Mouse (Mus musculus) heart, embryonic 12.5 days (tissue): ENCODE measurements around the gene Gm20388. TPM values are rescaled to one million over a fixed set of nuclear protein-coding genes. Genes with fewer than 3 reads are reported as not detected.

Source experiments
- ATAC-seq: fragments of 200-750 bp; cut with Nextera tagmentation; 2 replicates; pipeline ENCODE4 v1.8.0; 2017; ENCODE audit warnings: moderate TSS enrichment, moderate library complexity; ENCODE audit not compliant: insufficient number of reproducible peaks, low FRiP score
- H3K27ac ChIP-seq: fragments of 300-500 bp; sonication (generic); 2 replicates; pipeline ENCODE4 v1.5.1; 2016; ENCODE audit warnings: mild to moderate bottlenecking, moderate library complexity; ENCODE audit not compliant: poor library complexity, severe bottlenecking
- H3K27me3 ChIP-seq: fragments of 300-500 bp; sonication (generic); replicated peaks from 2 replicates; pipeline ENCODE4 v1.6.1; 2016; ENCODE audit warnings: mild to moderate bottlenecking, moderate library complexity
- H3K36me3 ChIP-seq: fragments of 300-500 bp; sonication (generic); 2 replicates; pipeline ENCODE4 v1.6.1; 2016; ENCODE audit warnings: mild to moderate bottlenecking, moderate library complexity
- H3K4me1 ChIP-seq: fragments of 300-500 bp; sonication (generic); replicated peaks from 2 replicates; pipeline ENCODE4 v1.6.1; 2016; ENCODE audit warnings: mild to moderate bottlenecking
- H3K4me2 ChIP-seq: fragments of 300-500 bp; sonication (generic); 2 replicates; pipeline ENCODE4 v1.6.1; 2016; ENCODE audit warnings: mild to moderate bottlenecking, moderate library complexity
- H3K4me3 ChIP-seq: fragments of 300-500 bp; sonication (generic); 2 replicates; pipeline ENCODE4 v1.5.1; 2016; ENCODE audit warnings: mild to moderate bottlenecking
- H3K9ac ChIP-seq: fragments of 300-500 bp; sonication (generic); 2 replicates; pipeline ENCODE4 v1.6.1; 2016; ENCODE audit warnings: mild to moderate bottlenecking, moderate library complexity
- H3K9me3 ChIP-seq: fragments of 300-500 bp; sonication (generic); replicated peaks from 2 replicates; pipeline ENCODE4 v1.6.1; 2016; ENCODE audit warnings: mild to moderate bottlenecking, moderate library complexity
- WGBS: fragments of 180-500 bp; shearing (Covaris S2); methylation state at CpG from one replicate; pipeline ENCODE4 v1.1.7; 2016; 5-methylcytosine and 5-hydroxymethylcytosine counted together
- polyA plus RNA-seq: library from polyadenylated mRNA; unstranded; fragments of >200 nt; fragmentation: Nextera tagmentation; extraction: Ambion mirVana; gene quantifications from 2 replicates; pipeline ENCODE4 v1.2.1, GENCODE M21; 2016

Gene Gm20388
- polyA plus RNA-seq, 1 experiment from 2014 or later: not detected

- WGBS: 3% methylated on average over 96 of the region's 127 CpGs
- Histone ChIP-seq H3K9me3 (no peaks in the 10 kb centered on the region), H3K27ac (peak overlapping the region; percentile 34), H3K4me3 (peak overlapping the region; percentile 73), H3K27me3 (peaks cover 87% of the 10 kb centered on the region), H3K4me1 (peaks cover 36% of the 10 kb centered on the region), H3K4me2 (peak overlapping the region; percentile 98), H3K36me3 (no peaks in the 10 kb centered on the region), H3K9ac (peak overlapping the region; percentile 83)
- ATAC-seq: peak; percentile 82
Measured at GRCm38 (mm10) chr8:122678061-122678895, 2767.6 kb downstream of the Gm20388 start.

- Histone ChIP-seq H3K27me3 (peaks cover 82% of the 10 kb centered on the region), H3K9ac (peak overlapping the region; percentile 83), H3K36me3 (no peaks in the 10 kb centered on the region), H3K27ac (peak overlapping the region; percentile 3; the same call in 1 of the 2 replicates), H3K4me2 (peak overlapping the region; percentile 98), H3K4me3 (peak overlapping the region; percentile 73), H3K4me1 (peaks cover 36% of the 10 kb centered on the region), H3K9me3 (no peaks in the 10 kb centered on the region)
- WGBS: 2% methylated on average over 14 of the region's 14 CpGs
- ATAC-seq: no peak
Measured at GRCm38 (mm10) chr8:122678896-122679210, 2768.2 kb downstream of the Gm20388 start.

GRCm38 (mm10) chr8:122679325-122679920 is 2768.8 kb downstream of the Gm20388 start:
- H3K9ac ChIP-seq: no peak overlapping the region

GRCm38 (mm10) chr8:122680171-122680570 is 2769.5 kb downstream of the Gm20388 start:
- WGBS: 41% methylated on average over 7 of the region's 7 CpGs
- H3K4me3 ChIP-seq: no peak overlapping the region
- peaks cover 39% of the 10 kb centered on the region for H3K4me1 ChIP-seq
- no peak overlapping the region for H3K4me2 ChIP-seq
- H3K27me3 ChIP-seq: peaks cover 76% of the 10 kb centered on the region
- H3K9ac ChIP-seq: no peak overlapping the region
- no peak overlapping the region for H3K27ac ChIP-seq
- H3K9me3 ChIP-seq: no peaks in the 10 kb centered on the region
- no peaks in the 10 kb centered on the region for H3K36me3 ChIP-seq
- ATAC-seq: no peak

More at GRCm38 (mm10) chr8:122679325-122679920, 2768.8 kb downstream of the Gm20388 start:
- no peaks in the 10 kb centered on the region for H3K9me3 ChIP-seq
- no peaks in the 10 kb centered on the region for H3K36me3 ChIP-seq
- H3K4me3 ChIP-seq: peak overlapping the region; percentile 73; the same call in 1 of the 2 replicates
- peaks cover 36% of the 10 kb centered on the region for H3K4me1 ChIP-seq
- ATAC-seq: no peak
- 22% methylated on average over 11 of the region's 11 CpGs for WGBS
- H3K4me2 ChIP-seq: peak overlapping the region; percentile 98
- H3K27ac ChIP-seq: no peak overlapping the region; the same call in 1 of the 2 replicates
- peaks cover 76% of the 10 kb centered on the region for H3K27me3 ChIP-seq

GRCm38 (mm10) chr8:122682820-122683219 is 2772.2 kb downstream of the Gm20388 start:
- WGBS: 67% methylated on average over 11 of the region's 11 CpGs
- Histone ChIP-seq H3K4me1 (peaks cover 30% of the 10 kb centered on the region), H3K27me3 (peaks cover 68% of the 10 kb centered on the region), H3K4me3 (no peak overlapping the region), H3K27ac (no peak overlapping the region), H3K9me3 (no peaks in the 10 kb centered on the region), H3K4me2 (no peak overlapping the region), H3K36me3 (no peaks in the 10 kb centered on the region), H3K9ac (no peak overlapping the region)
- no peak for ATAC-seq

- no peak overlapping the region for H3K27ac ChIP-seq
- 39% methylated on average over 19 of the region's 19 CpGs for WGBS
- peaks cover 49% of the 10 kb centered on the region for H3K27me3 ChIP-seq
- ATAC-seq: peak; percentile 81
- H3K4me3 ChIP-seq: no peak overlapping the region
- H3K9ac ChIP-seq: no peak overlapping the region
- no peaks in the 10 kb centered on the region for H3K36me3 ChIP-seq
- H3K4me1 ChIP-seq: peaks cover 10% of the 10 kb centered on the region
- H3K9me3 ChIP-seq: no peaks in the 10 kb centered on the region
- no peak overlapping the region for H3K4me2 ChIP-seq
Measured at GRCm38 (mm10) chr8:122685097-122685861, 2774.6 kb downstream of the Gm20388 start.

- Histone ChIP-seq H3K27me3 (peaks cover 35% of the 10 kb centered on the region), H3K9ac (no peak overlapping the region), H3K27ac (no peak overlapping the region)
Measured at GRCm38 (mm10) chr8:122686879-122687278, 2776.2 kb downstream of the Gm20388 start.

GRCm38 (mm10) chr8:122689315-122689714 is 2778.7 kb downstream of the Gm20388 start:
- 95% methylated on average over 1 of the region's 1 CpGs for whole genome bisulfite sequencing
- Histone ChIP-seq H3K4me3 (no peak overlapping the region), H3K9ac (no peak overlapping the region), H3K9me3 (no peaks in the 10 kb centered on the region), H3K36me3 (no peaks in the 10 kb centered on the region), H3K4me2 (no peak overlapping the region), H3K27ac (no peak overlapping the region), H3K27me3 (peaks cover 31% of the 10 kb centered on the region), H3K4me1 (peaks cover 26% of the 10 kb centered on the region)
- no peak for ATAC-seq

More at GRCm38 (mm10) chr8:122686879-122687278, 2776.2 kb downstream of the Gm20388 start:
- Histone ChIP-seq H3K4me3 (no peak overlapping the region), H3K9me3 (no peaks in the 10 kb centered on the region), H3K4me2 (no peak overlapping the region), H3K4me1 (peaks cover 12% of the 10 kb centered on the region), H3K36me3 (no peaks in the 10 kb centered on the region)
- ATAC-seq: no peak
- WGBS: 79% methylated on average over 9 of the region's 9 CpGs

GRCm38 (mm10) chr8:122691018-122691417 is 2780.4 kb downstream of the Gm20388 start:
- H3K4me3 ChIP-seq: no peak overlapping the region
- no peaks in the 10 kb centered on the region for H3K9me3 ChIP-seq
- no peak overlapping the region for H3K27ac ChIP-seq
- H3K4me2 ChIP-seq: no peak overlapping the region
- peaks cover 27% of the 10 kb centered on the region for H3K4me1 ChIP-seq
- no peaks in the 10 kb centered on the region for H3K36me3 ChIP-seq
- WGBS: 81% methylated on average over 6 of the region's 6 CpGs
- H3K27me3 ChIP-seq: peaks cover 19% of the 10 kb centered on the region
- no peak for ATAC-seq
- no peak overlapping the region for H3K9ac ChIP-seq

- 60% methylated on average over 8 of the region's 8 CpGs for WGBS
- Histone ChIP-seq H3K36me3 (no peaks in the 10 kb centered on the region), H3K9ac (no peak overlapping the region), H3K9me3 (no peaks in the 10 kb centered on the region), H3K4me1 (peaks cover 30% of the 10 kb centered on the region), H3K27ac (no peak overlapping the region), H3K27me3 (peaks cover 9% of the 10 kb centered on the region), H3K4me2 (no peak overlapping the region), H3K4me3 (no peak overlapping the region)
- ATAC-seq: no peak
Measured at GRCm38 (mm10) chr8:122692152-122692551, 2781.5 kb downstream of the Gm20388 start.
